Mouse (Mus musculus) CH12.LX (cell line): ENCODE data around the gene Elovl5.

ENCODE experiments used
- CHD2 ChIP-seq: IDR thresholded peaks from 2 replicates; pipeline ENCODE4 v1.6.1; 2011; ENCODE audit warnings: low read length, improper control_type of control experiment
- CTCF ChIP-seq, 2 experiments: IDR thresholded peaks in 1 of 2; conservative IDR thresholded peaks in 1 of 2; 2 replicates each; pipeline ENCODE4 v1.5.1; 2011 to 2012; ENCODE audit warnings: low read depth in 2 of 2, low read length in 2 of 2, improper control_type of control experiment in 1 of 2, inconsistent platforms in 1 of 2, mild to moderate bottlenecking in 1 of 2, moderate library complexity in 1 of 2
- E2F4 ChIP-seq: IDR thresholded peaks from 2 replicates; pipeline ENCODE4 v1.6.1; 2011; ENCODE audit warnings: low read depth, low read length, improper control_type of control experiment; ENCODE audit not compliant: insufficient replicate concordance
- ELF1 ChIP-seq: IDR thresholded peaks from 2 replicates; pipeline ENCODE4 v1.6.1; 2014; ENCODE audit warnings: low read depth, mild to moderate bottlenecking, inconsistent platforms, low read length, improper control_type of control experiment
- HCFC1 ChIP-seq: IDR thresholded peaks from 2 replicates; pipeline ENCODE4 v1.6.1; 2012; ENCODE audit warnings: low read depth, mild to moderate bottlenecking, inconsistent platforms, low read length, improper control_type of control experiment
- IRF4 ChIP-seq: IDR thresholded peaks from 2 replicates; pipeline ENCODE4 v1.6.1; 2014; ENCODE audit warnings: low read depth, mild to moderate bottlenecking, inconsistent platforms, low read length, improper control_type of control experiment
- MAFK ChIP-seq: IDR thresholded peaks from 2 replicates; pipeline ENCODE4 v1.6.1; 2011; ENCODE audit warnings: low read length, improper control_type of control experiment; ENCODE audit not compliant: insufficient replicate concordance
- MAX ChIP-seq: IDR thresholded peaks from 2 replicates; pipeline ENCODE4 v1.6.1; 2011; ENCODE audit warnings: low read length, improper control_type of control experiment
- POLR2A ChIP-seq: IDR thresholded peaks from 2 replicates; pipeline ENCODE4 v1.6.1; 2011; ENCODE audit warnings: low read depth, mild to moderate bottlenecking, improper control_type of control experiment, low read length
- RAD21 ChIP-seq: IDR thresholded peaks from 2 replicates; pipeline ENCODE4 v1.6.1; 2011; ENCODE audit warnings: low read depth, mild to moderate bottlenecking, low read length, improper control_type of control experiment, moderate library complexity
- RCOR1 ChIP-seq: conservative IDR thresholded peaks from 2 replicates; pipeline ENCODE4 v1.6.1; 2012; ENCODE audit warnings: low read depth, mild to moderate bottlenecking, inconsistent platforms, low read length, improper control_type of control experiment
- UBTF ChIP-seq: IDR thresholded peaks from 2 replicates; pipeline ENCODE4 v1.6.1; 2012; ENCODE audit warnings: low read depth, mild to moderate bottlenecking, inconsistent platforms, low read length, improper control_type of control experiment, moderate library complexity
- USF1 ChIP-seq: IDR thresholded peaks from 2 replicates; pipeline ENCODE4 v1.6.1; 2014; ENCODE audit warnings: low read depth, mild to moderate bottlenecking, inconsistent platforms, low read length, improper control_type of control experiment
- ZKSCAN1 ChIP-seq: IDR thresholded peaks from 2 replicates; pipeline ENCODE4 v1.6.1; 2012; ENCODE audit warnings: low read depth, inconsistent platforms, low read length, improper control_type of control experiment, borderline replicate concordance

- TF ChIP-seq ELF1 (no peak), ZKSCAN1 (no peak), CHD2 (no peak), CTCF (conservative IDR thresholded peaks at IDR 0.05 in 1 of 2, IDR thresholded peaks at IDR 0.05 in 1 of 2; ENCODE audit: low read depth in 2 of 2, low read length in 2 of 2) (no peak), POLR2A (no peak), HCFC1 (no peak), IRF4 (no peak), RAD21 (no peak), USF1 (no peak), RCOR1 (no peak), E2F4 (no peak), UBTF (no peak), MAFK (no peak), MAX (no peak)
Observed at GRCm38 (mm10) chr9:77950841-77951475, 33.8 kb downstream of the Elovl5 start.
